Mouse (Mus musculus): Measurements from ENCODE around the gene Efnb3.

Gene Efnb3

GRCm38 (mm10) chr11:69559851-69560765 is at the start of gene Efnb3:
TSS of gene Efnb3 (minus strand) at chr11:69560205.
- in situ Hi-C loops (cut with MseI, MboI), result no loop called here

- in situ Hi-C loops (cut with MseI, MboI), result loop anchor here in 1 of 2 experiments (5.0 kb wide), 1 partner anchor 72 kb away; no protein-coding TSS in a partner anchor
Observed at GRCm38 (mm10) chr11:69609416-69609815, 49.4 kb upstream of the Efnb3 start.

- in situ Hi-C loops (cut with MseI, MboI), result loop anchor here in 1 of 2 experiments (5.0 kb wide), 1 partner anchor 71 kb away; no protein-coding TSS in a partner anchor
Observed at GRCm38 (mm10) chr11:69608525-69608924, 48.5 kb upstream of the Efnb3 start.

- in situ Hi-C loops (cut with MseI, MboI), result loop anchor here in 1 of 2 experiments (5.0 kb wide), 1 partner anchor 70 kb away; no protein-coding TSS in a partner anchor
Observed at GRCm38 (mm10) chr11:69606832-69607231, 46.8 kb upstream of the Efnb3 start.

- in situ Hi-C loops (cut with MseI, MboI), result loop anchor here in 1 of 2 experiments (5.0 kb wide), 1 partner anchor 69 kb away; no protein-coding TSS in a partner anchor
Observed at GRCm38 (mm10) chr11:69606491-69606795, 46.4 kb upstream of the Efnb3 start.

- in situ Hi-C loops (cut with MseI, MboI), result loop anchor here in 1 of 2 experiments (5.0 kb wide), 1 partner anchor 69 kb away; no protein-coding TSS in a partner anchor
Observed at GRCm38 (mm10) chr11:69605726-69606490, 45.9 kb upstream of the Efnb3 start, which contains the start of gene Atp1b2. TSS of gene Atp1b2 (minus strand) at chr11:69605942.

GRCm38 (mm10) chr11:69604795-69605664 is 45.0 kb upstream of the Efnb3 start:
- in situ Hi-C loops (cut with MseI, MboI), result loop anchor here in 1 of 2 experiments (5.0 kb wide), 1 partner anchor 68 kb away; no protein-coding TSS in a partner anchor

GRCm38 (mm10) chr11:69604347-69604746 is 44.3 kb upstream of the Efnb3 start:
- in situ Hi-C loops (cut with MseI, MboI), result no loop called here

GRCm38 (mm10) chr11:69603516-69603915 is 43.5 kb upstream of the Efnb3 start:
- in situ Hi-C loops (cut with MseI, MboI), result no loop called here

GRCm38 (mm10) chr11:69601768-69602167 is 41.8 kb upstream of the Efnb3 start:
- in situ Hi-C loops (cut with MseI, MboI), result no loop called here

- in situ Hi-C loops (cut with MseI, MboI), result no loop called here
Observed at GRCm38 (mm10) chr11:69600098-69600497, 40.1 kb upstream of the Efnb3 start.

- in situ Hi-C loops (cut with MseI, MboI), result no loop called here
Observed at GRCm38 (mm10) chr11:69599436-69599835, 39.4 kb upstream of the Efnb3 start.

GRCm38 (mm10) chr11:69594853-69595252 is 34.8 kb upstream of the Efnb3 start:
- in situ Hi-C loops (cut with MseI, MboI), result no loop called here

- in situ Hi-C loops (cut with MseI, MboI), result no loop called here
Observed at GRCm38 (mm10) chr11:69592799-69593198, 32.8 kb upstream of the Efnb3 start.

- in situ Hi-C loops (cut with MseI, MboI), result no loop called here
Observed at GRCm38 (mm10) chr11:69591899-69592637, 32.1 kb upstream of the Efnb3 start.

- in situ Hi-C loops (cut with MseI, MboI), result no loop called here
Observed at GRCm38 (mm10) chr11:69591424-69591823, 31.4 kb upstream of the Efnb3 start.

GRCm38 (mm10) chr11:69590622-69591021 is 30.6 kb upstream of the Efnb3 start:
- in situ Hi-C loops (cut with MseI, MboI), result no loop called here

- in situ Hi-C loops (cut with MseI, MboI), result no loop called here
Observed at GRCm38 (mm10) chr11:69589207-69589834, 29.3 kb upstream of the Efnb3 start.

GRCm38 (mm10) chr11:69585718-69586325 is 25.8 kb upstream of the Efnb3 start:
- in situ Hi-C loops (cut with MseI, MboI), result no loop called here
